Mouse (Mus musculus): Measurements from ENCODE around the gene Uchl3.
A peak's percentile ranks its signal among the peaks of the same experiment; 100 is the strongest.

Uchl3 gene

DNA sequence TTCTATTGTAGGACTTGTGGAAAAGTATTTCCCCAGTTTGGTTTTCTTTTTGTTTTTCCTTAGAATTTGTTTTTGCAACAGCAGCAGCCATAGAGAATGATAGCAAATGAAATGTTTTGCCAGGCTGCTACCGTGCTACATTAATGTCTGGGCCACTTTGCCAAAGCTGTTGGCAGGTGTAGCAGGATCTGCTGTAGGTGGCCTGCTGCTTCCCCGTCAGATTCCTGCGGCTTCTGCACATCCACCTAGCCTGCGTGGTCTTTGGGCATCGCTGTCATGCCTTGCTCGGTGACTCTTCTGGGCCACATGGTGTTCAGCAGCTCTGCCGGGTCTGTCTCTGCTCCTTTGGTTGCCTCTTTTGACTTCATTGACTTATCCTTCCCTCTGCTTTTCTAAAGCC lies 14.9 kb downstream of the Uchl3 start:
- no peak for DNase-seq

DNA sequence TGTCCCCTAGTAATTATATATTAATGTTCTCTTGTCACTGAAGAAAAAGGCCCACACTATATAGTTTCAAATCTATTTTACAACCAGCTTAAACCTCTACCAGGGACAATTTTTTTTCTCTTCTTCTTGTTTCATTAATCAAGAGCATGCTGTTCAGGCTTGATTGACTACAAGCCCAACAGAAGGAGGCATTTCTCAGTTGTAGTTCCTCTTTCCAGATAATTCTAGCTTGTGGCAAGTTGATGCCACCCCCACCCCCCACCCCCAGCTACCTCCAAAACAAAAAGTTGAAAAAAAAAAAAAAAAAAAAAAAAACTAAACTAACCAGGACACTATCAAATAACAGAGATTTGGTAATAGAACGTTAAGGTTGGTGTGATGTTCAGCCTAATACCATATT lies 18.5 kb downstream of the Uchl3 start:
- no peak for DNase-seq

DNA sequence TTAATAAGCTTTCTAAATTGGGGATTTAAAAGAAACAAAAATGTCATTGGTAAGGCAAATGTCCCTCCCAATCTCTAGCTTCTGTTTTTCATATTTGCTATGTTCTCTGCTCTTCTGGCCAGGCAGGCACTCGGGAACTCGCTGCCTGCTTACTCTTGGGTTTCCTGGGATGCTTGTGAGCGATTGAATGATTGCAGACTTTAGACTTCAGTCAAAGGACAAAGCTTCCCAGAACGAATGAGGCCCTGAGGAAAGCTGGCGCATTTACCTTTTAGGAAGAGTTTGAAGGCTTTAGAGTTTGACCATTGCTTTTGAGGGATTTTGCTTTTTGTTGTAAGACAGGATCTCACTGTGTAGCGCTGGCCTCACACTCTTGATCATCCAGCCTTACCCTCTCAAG lies 33.9 kb downstream of the Uchl3 start:
- no peak for DNase-seq

DNA sequence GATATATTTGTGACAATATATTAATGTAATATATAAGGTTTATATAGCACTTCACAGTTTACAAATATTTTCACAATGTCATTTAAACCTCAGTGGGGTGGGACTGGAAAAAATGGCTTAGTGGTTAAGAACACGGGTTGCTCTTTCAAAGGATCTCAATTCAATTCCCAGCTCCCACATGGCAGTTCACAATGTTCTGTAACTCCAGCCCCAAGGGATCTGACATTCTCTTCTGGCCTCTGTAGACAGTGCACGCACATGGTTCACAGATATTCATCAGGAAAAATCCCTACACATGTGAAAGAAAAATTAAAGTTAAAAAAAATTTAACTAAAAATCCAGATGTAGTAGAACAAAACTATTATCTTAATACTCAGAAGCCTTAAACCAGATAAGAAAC lies 34.6 kb downstream of the Uchl3 start:
- DNase-seq: no peak

DNA sequence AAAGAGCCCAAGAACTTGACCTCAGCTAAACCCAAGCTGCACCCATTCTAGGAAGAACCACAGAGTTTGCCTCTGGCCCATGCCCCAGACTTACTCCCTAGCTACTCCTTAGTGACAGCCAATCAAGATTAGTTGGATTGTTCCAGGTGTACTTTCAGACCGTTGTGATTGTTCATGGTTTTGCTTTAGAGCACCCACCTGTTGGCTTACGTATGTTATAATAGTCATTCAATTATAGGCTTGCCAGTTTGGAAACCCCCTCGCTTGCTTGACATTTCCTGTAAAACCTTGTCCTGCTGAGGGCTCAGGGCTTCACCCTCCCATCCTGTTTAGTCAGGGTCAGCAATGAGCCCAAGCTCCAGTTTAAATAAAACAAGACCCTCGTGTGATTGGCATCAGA lies 50.7 kb downstream of the Uchl3 start:
- no peak for DNase-seq

DNA sequence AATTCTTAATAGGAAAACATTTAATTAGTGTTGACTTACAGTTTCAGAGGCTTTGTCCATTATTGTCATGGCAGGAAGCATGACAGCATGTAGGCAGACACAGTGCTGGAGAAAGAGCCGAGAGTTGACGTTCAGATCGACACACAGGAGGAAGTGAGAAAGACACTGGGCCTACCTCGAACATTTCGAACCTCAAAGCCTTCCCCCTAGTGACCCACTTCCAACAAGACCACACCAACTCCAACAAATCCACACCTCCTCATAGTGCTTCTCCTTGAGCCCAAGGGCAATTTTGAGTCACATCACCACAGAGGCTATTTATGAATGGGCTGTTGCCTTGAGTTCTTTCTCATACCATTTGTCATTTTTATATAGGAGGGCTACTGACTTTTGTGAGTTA lies 53.3 kb downstream of the Uchl3 start:
- no peak for DNase-seq

DNA sequence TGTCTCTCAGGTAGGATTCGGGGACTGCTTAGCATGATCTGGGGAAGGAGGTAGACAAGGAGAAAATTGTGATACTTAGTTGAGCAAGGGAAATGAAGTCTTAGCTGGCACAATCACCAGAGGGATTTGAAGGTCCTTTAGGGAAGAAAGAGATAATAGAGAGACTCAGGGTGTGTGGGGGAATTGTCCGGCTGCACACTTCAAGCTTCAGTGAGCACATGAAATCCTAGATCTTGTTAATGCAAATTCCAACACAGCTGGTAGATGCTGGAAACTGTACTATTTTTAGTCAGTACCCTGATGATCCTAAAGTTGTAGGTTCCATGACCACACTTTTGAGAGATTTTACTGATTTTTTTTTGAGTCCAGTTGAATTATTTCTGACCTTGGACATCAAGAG lies 60.6 kb downstream of the Uchl3 start:
- DNase-seq: no peak

DNA sequence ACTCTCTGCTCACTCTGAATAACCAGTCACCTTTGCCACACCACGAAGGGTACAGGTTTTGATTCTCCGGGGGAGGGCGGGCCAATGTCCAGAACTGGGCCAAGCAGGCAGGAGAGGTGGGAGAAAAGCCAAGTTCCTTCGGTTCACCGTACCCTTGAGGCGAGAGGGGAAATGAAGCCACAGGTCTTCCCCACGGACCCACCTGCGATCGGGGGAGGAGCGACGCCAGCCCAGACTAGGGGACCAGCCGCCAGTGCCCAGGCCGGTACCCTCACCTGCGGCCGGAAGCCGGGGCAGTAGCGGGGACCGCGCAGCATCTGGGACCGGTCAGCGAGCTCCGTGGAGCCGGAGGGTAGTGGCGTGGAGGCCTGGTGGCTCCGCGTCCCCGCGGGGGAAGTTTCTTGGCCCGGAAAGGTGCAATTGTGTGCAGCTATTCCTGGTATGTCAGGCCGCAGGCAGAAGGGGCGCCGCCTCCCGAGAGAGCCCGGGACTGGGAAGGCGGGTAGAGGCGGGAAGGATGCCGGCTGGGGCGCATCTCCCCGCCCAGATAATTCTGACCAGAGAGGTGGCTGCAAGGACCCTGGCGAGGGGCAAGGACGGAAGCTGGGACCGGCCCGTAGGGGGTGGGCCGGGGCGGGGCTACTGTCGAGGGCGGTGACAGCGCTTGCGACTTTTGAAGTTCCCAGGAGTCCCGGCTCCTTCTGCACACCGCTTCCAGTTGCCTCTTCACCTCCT lies 75.6 kb downstream of the Uchl3 start, which contains the start of the genes Gm9922 and Lmo7:
TSS of gene Gm9922 (minus strand) at position 578 of the 735 bp plus-strand sequence.
TSS of gene Lmo7 (plus strand) at position 721 of the 735 bp plus-strand sequence.
- DNase-seq: peak; percentile 22

DNA sequence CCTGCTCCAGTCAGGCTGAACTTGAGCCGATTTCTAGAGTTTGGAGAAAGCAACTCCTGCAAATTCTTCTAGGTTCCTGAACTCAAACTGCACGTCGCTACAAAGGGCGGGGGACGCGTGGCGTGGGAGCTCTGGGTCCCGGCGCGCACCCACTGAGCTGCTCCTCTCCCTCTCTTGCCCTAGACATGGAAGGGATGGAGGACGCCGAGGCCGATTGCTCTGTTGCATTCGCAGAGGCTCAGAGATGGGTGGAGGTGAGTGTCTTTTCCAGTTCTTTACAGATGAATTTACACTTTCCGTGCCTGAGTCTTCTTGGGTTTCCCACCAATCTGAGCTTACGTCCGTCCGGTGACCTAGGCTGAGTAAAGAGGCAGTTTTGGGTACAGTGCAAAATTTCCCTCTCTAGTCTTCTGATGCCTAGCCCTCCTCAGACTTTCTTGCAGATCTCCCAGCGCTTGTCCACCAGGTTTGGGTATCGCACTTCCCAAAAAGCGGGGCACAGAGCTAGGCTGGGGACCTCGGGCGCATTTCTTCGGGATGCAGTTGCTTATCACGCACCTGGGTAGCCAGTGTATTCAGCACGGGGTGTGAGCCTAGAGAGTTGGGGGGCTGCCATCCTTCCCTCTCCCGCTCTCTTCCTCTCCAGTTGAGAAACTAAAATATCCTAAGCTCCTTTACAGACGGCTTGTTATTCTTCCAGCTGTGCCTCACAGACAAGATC lies 76.4 kb downstream of the Uchl3 start:
- DNase-seq: no peak

DNA sequence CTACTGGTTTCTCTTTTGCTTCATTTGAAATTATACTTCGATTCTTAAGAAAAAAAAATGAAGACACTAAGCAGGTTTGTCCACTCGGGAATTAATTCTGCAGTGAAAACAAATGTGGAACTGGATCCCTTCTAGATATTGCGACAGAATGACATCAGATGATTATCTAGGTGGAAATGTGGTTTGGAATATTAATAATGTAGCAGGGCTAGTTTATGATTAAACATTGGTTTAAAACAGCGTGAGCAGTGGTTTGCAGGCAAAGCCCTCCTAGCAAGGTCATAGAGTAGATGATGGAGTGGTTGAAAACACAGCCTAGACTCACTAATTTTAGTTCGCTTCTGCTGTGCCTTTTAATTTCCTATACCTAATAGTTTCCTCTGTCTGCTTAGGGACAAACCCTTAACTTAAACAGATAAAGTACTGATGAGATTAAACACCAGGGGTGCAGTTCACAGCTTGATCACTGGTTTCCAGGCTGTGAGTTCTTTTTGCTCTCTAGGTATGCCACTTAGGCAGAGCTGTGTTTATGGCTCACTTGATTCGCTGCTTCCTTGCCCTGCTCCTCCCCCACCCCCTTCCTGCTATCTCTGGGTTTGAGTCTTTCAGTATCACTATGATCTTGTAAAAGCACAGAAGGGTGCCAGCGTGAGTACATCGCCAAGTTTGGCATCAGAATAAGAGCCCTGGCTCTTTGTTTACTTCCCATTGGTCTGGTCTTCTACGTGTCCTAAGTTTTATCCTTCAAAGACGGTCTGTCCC lies 80.0 kb downstream of the Uchl3 start:
- DNase-seq: no peak

DNA sequence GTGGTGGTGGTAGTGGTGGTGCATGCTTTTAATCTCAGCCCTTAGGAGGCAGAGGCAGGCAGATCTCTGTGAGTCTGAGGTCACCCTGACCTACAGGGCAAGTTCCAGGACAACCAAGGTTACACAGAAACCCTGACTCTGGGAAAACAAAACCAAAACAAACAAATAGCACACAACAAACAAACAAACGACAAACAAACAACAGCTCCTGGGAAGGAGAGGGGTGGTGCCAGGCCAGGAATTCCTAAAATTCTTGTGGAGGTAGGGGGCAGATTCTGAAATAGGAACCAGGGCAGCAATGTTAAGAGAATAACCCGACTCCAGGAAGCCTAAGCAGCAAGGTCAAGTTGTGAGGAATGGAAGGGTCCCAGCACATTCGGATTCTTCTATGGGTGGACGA lies 83.7 kb downstream of the Uchl3 start:
- DNase-seq: no peak

All from right cerebral cortex, postnatal 25 days (tissue).